Mouse (Mus musculus) neural tube, embryonic 10.5 days (tissue): ENCODE measurements at regions not wholly inside any gene's neighbourhood (a gene's known extent, or its start where the extent isn't known, plus 50 kb on each side); places are given as distances from the start of the nearest gene placed in this dataset.

Experiments used
- DNase-seq: peaks from one replicate; pipeline ENCODE4 v3.0.0-alpha.2; 2017; ENCODE audit warnings: low spot score; ENCODE audit errors: extremely low spot score

- peak; percentile 85 for DNase-seq
Observed at GRCm38 (mm10) chr13:83730713-83731480, 227.1 kb downstream of the Mef2c start.

DNA sequence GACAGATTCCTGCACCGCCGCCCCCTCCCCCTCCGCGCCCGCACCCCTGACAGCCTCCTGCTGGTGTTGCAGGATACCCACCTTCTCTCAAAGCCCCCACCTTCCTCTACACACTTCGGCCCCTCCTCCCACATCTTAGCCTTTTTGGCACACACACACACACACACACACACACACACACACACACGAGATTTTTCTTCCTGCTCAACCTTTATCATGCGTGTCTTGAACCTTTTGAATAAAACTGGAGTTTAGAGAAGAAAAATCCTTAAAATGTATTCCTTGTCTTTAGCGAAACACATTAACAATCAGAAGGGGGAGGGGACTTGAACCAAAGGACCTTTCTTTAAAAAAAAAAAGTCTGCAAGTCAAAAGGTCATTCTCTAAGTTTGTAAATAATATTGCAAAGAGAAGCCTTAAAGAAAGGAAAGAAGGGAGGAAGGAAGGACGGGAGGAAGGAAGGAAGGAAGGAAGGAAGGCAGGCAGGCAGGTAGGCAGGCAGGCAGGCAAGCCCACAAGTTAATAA lies 227.7 kb downstream of the Mef2c start:
- DNase-seq = no peak

GRCm38 (mm10) chr13:83732283-83733121 lies 228.7 kb downstream of the Mef2c start:
- DNase-seq = peak; percentile 69

DNA sequence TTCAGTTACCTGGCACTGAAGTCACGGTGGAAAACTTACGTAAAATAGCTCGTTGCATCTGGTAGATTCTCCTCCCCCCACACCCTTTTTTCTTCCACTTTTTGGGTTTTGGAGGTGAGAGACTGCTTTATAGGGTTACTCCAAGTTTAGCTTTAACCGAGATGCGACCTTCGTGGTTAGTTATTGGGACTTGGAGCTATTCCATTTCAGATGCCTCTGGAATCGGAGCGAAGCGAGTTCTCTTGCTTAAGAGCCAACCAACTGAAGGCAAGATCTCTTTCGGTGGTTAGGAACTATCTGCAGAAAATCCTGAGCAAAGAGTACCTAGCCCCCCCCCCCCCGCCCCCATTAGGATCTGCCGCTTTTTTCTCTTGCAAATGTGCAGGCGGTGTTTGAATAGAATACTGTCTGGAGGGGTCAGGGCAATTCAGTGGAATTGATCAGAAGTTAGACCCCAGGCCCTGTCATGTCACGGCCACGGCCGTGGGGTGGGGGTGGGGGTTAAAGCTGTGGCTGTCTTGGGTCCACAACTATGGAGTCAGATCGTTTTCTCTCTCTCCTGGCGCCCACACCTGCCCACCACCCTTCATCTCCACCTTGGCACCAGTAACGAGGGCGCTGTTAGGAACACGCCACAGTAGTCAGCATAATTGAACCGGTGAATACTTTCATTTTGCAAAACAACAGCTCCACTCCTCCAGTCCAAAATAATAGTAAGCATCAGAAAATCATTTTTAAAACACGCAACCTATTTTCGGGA lies 229.6 kb downstream of the Mef2c start:
- peak; percentile 57 for DNase-seq

- DNase-seq = no peak
Observed at GRCm38 (mm10) chr13:83733991-83734610, 230.3 kb downstream of the Mef2c start.

- DNase-seq = no peak
Observed at GRCm38 (mm10) chr13:83734656-83735055, 230.8 kb downstream of the Mef2c start.

DNA sequence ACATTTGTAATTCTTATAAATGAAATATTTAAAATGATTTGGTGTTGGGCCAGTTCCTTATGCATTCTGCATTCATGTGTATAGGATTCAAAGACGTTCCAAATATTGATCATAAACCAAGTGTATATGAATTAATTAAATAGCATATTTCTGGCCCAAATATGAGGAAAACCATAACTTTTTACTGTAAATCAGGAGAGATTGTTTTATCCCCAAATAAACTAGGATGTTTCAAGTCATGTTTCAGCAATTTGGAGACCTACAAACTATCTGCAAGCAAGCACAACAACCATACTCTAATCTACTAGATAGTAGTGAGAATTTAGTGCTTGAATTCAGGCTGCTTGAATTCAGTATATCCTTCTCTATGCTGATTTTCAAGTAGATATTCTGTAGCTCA lies 231.3 kb downstream of the Mef2c start:
- DNase-seq = no peak

- DNase-seq = no peak
Observed at GRCm38 (mm10) chr13:83735631-83736475, 232.0 kb downstream of the Mef2c start.

DNA sequence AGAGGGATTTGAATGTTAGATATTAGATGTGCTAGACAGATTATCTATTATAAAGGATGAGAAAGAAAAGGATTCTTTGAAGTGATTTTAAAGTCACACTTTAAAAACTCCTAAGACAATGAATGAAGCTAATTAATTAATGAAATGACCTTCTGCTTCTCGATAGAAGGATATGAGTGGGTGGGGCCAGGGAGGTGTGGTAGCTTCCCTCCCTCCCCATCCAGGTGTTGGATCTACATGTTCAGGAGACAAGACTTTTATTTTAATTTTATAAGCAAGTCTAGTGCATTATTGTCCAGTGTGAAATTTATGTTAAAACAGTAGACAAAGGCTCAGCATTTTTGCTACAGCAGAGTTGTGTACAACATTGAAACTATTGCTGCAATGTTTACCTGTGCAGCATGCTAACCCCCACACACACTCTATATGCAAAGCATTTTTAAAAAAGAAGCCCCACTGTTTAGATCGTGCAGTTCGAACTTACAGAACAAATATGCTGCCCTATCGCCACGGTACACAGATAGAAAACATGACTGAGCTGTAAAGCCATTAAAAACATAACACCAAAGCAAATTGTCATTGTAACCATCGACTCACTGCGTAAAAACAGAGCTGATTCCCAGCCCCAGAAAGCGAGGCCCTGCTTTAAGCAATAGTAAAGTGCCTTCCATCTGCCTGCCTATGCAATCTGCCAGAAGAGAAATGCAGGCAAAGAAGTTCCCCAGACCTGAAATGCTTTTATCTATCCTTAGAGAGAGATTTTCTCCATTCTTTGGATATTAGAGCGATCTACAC lies 233.4 kb downstream of the Mef2c start:
- DNase-seq = peak; percentile 54

DNA sequence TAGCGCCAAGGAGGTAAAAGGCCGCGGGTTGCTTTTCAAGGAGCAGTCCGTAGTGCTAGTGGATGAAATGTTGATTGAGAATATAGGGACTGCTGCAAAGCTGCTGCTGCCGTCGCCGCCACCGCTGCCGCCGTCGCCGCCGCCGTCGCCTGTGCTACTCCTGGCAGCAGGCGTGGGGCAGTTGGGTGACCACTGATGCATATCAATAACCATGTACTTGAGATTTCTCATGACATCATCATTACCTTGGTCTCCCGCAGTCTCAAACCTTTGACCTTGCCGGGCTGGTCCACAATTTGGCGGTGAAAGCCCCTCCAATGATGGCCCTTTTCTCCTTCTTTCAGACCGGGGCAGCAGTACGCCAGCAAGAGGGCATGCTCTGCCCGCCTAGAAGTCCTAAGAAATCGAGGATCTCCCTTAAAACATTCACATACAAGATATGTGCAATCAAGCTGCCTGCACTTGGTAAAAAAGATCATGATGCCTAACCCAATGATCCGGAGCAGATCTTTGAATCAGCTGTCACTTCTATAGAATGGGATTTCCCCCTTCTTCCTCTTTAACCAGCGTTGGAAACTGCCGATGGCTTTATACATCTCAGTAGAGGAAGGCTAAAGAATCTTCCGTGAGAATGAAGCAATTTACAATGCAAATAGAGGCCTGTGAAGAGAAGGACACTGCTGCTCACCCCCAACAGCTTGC lies 234.1 kb downstream of the Mef2c start:
- peak; percentile 70 for DNase-seq

GRCm38 (mm10) chr13:83738528-83738981 lies 234.7 kb downstream of the Mef2c start:
- peak; percentile 55 for DNase-seq

DNA sequence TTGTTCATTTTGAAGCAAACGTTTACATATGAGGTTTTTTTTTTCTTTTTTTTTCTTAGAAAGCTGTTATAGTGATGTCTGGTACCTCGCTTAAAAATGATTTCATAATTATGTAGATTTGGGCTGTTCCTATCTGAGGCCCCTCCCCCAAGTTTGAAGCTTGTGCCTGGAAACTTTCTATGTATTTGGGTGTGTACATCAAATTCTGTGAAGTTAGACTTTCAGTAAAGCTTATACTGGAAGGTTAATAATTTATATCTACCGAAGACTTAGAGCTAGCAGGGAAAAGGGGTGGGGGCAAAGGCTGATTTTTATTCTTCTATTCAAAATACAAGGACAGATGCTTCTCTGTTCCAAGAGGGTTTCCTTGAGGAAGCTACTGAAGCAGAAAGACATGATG lies 235.3 kb downstream of the Mef2c start:
- no peak for DNase-seq

GRCm38 (mm10) chr13:83739541-83740061 lies 235.8 kb downstream of the Mef2c start:
- peak; percentile 74 for DNase-seq

DNA sequence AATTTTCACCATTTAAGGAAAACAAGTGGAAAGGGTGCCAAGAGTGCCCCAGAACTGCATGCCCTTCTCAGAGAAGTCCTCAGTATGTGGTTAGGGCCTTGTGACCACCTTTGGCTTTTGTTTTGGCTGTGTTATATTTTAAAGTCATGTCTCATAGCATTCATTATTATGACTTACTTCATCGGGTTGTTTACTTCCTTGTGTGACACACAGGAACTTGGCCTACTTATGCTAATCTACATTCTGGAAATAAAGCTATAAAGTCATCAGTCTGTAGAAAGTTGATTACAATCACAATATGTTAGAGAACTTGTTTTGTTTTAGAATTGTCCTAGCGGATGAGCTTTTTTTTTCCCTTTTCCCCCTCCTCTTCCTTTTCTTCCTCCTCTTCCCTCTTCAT lies 236.3 kb downstream of the Mef2c start:
- DNase-seq = no peak

DNA sequence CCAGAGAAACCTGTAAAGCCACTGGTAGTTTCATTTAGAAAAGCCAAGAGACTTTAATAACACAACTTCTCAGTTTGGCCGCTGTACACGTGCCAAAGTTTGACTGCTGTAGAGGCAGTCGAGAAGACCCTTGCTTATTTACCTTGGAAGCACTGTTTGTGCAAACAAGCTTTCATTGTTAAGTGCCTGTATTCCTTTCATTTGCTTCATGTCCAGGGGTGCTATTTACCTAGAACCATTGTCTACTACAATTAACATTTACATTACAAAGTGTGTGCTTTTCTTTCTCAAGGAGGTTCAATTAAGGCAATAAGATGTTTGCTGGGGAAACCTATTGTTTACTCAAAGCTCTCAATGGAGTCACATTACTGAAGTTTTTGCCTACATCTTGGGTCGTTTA lies 236.9 kb downstream of the Mef2c start:
- no peak for DNase-seq

DNA sequence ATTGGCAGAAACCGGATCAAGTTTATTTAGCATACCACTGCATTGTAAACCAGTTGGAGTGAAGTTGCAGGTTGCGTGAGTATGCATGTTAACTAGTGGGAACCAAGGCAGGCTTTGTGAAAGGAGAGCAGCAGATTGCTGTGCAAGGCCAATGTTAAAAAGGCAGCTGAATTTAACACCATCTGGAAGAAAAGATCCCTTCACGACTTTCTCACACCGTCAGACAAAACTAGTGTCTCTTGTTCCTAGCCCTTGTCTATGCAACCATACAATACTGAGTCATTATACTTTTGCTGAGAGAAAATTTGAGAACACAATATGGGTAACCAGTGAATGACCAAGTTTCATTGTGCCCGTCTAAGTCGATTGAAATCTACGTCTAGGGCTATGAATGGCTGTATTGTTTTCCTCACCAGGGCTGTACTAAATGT lies 237.8 kb downstream of the Mef2c start:
- DNase-seq = no peak

DNA sequence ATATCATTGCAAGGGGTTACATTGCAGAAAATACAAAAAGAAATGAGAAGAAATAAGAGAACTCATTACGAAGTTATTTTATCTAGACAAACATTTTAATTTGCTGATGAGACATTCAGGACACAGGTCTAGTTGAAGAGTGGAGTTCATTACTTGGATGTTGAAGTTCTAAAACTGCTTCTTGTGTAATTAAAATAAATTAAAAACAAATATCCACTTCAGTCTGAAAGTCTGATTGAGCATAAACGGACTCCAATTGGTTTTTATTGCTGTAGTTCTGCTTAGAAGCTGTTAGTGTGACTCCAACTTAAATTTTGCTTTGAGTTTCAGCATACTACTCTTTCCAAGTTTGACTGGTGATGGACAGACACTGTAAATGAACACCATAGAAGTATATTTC lies 238.3 kb downstream of the Mef2c start:
- no peak for DNase-seq

- no peak for DNase-seq
Observed at GRCm38 (mm10) chr13:83742546-83742945, 238.7 kb downstream of the Mef2c start.
